ENCODE assay signal across 8 mouse cellular contexts in the genomic region with DNA sequence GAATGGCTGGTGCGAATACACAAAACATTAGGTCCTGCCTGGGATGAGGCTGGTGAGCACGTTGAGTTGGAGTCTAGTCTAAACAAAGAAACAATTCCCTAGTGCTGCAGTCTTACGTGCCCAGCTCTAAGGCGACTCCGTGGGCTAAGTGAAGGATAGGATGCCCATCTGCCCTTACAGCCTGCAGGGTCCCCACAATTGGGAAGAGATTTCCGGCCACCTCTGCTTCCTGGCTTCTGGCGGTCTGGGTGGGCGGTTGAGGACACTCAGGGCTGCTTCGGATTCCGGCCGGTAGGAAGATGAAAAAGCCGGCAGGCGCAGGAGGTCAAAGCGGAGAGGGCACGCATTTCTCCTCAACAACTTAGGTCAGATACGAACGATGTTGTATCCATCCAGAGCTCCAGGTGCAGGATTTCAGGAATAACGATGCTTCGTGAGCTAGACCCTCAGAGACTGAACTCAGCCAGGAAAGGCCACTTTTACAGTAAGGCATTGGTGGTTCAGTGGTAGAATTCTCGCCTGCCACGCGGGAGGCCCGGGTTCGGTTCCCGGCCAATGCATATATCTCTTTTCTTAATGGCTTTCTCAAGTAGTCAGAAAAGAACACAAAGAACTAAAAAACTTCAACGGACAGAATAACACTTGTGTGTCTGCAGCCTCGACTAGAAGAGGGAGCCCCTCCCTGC. TPM values are rescaled to one million over a fixed set of nuclear protein-coding genes. Genes with fewer than 3 reads are reported as not detected.
A peak's percentile ranks its signal among the peaks of the same experiment; 100 is the strongest.
DNase-seq lines count a peak whose midpoint lies in the region; ATAC-seq lines count a peak whose summit lies in the region.

No protein-coding gene starts in this region.

- H3K27ac ChIP-seq in hindbrain, embryonic 14.5 days = peak overlapping the region; percentile 81

- no peaks in the 10 kb centered on the region for H3K9me3 ChIP-seq in hindbrain, embryonic 14.5 days (ENCODE audit: control insufficient read depth, low read length)

- H3K9ac ChIP-seq in hindbrain, embryonic 14.5 days = peak overlapping the region; percentile 62

- peak overlapping the region; percentile 52 for H3K4me3 ChIP-seq in hindbrain, embryonic 14.5 days (replicated peaks; ENCODE audit: low read length)

- DNase-seq in R1 (ENCODE audit: low read depth, low spot score) = peak; percentile 94
- DNase-seq in cerebellum, postnatal 25 days = peak; percentile 95 to 97
- DNase-seq in frontal cortex, postnatal 25 days (ENCODE audit: low spot score in 2 of 2) = peak; percentile 98 to 99
- peak; percentile 100 for DNase-seq in hindbrain, embryonic 14.5 days (ENCODE audit: low spot score)
- DNase-seq in layer of hippocampus, postnatal 36 days = peak; percentile 89 to 95
- peak; percentile 86 for DNase-seq in lung, postnatal 25 days (ENCODE audit: low spot score)
- peak; percentile 58 for DNase-seq in retina, adult 2 months (ENCODE audit: low read depth, low spot score)
- peak; percentile 90 for DNase-seq in thymus, postnatal 25 days

- ATAC-seq in hindbrain, embryonic 14.5 days (ENCODE audit: low FRiP score) = peak; percentile 92

- H3K27me3 ChIP-seq in hindbrain, embryonic 14.5 days (ENCODE audit: control insufficient read depth, insufficient read depth, low read length) = no peaks in the 10 kb centered on the region

- H3K4me2 ChIP-seq in hindbrain, embryonic 14.5 days (replicated peaks) = peak overlapping the region; percentile 56

- peaks cover 11% of the 10 kb centered on the region; the same call in 1 of the 2 replicates for H3K36me3 ChIP-seq in hindbrain, embryonic 14.5 days (replicated peaks; ENCODE audit: control insufficient read depth, insufficient read depth)

- H3K4me1 ChIP-seq in hindbrain, embryonic 14.5 days (replicated peaks; ENCODE audit: control insufficient read depth, insufficient read depth, low read length) = peaks cover 22% of the 10 kb centered on the region

- under 1% methylated on average over 27 of the region's 27 CpGs for WGBS in hindbrain, embryonic 14.5 days

RNA-seq across cellular contexts. Expression of gene Exosc6, which starts 6.1 kb away (rescaled TPM):
- polyA plus RNA-seq in hindbrain, embryonic 14.5 days (2014; fragmentation: Nextera tagmentation; extraction: Ambion mirVana) = not detected in 2 replicates
- not detected for total RNA-seq in layer of hippocampus, postnatal 36 days (2021)

RNA-seq across cellular contexts. Expression of gene Aars, which starts 29.3 kb away (rescaled TPM):
- 79.2 and 91.1 TPM in 2 replicates for polyA plus RNA-seq in hindbrain, embryonic 14.5 days (2014; fragmentation: Nextera tagmentation; extraction: Ambion mirVana)
- total RNA-seq in layer of hippocampus, postnatal 36 days (2021) = 10 to 100 TPM; 85.2 to 88.8 TPM

RNA-seq across cellular contexts. Expression of gene Clec18a, which starts 30.0 kb away (rescaled TPM):
- polyA plus RNA-seq in hindbrain, embryonic 14.5 days (2014; fragmentation: Nextera tagmentation; extraction: Ambion mirVana) = 0.44 and 0.73 TPM in 2 replicates
- 1 to 10 TPM; 1.1 to 1.2 TPM for total RNA-seq in layer of hippocampus, postnatal 36 days (2021)

RNA-seq across cellular contexts. Expression of gene Ddx19b, which starts 30.7 kb away (rescaled TPM):
- polyA plus RNA-seq in hindbrain, embryonic 14.5 days (2014; fragmentation: Nextera tagmentation; extraction: Ambion mirVana) = 8.1 and 9.1 TPM in 2 replicates
- total RNA-seq in layer of hippocampus, postnatal 36 days (2021) = 10 to 100 TPM; 19.9 TPM

RNA-seq across cellular contexts. Expression of gene Pdpr, which starts 32.2 kb away (rescaled TPM):
- polyA plus RNA-seq in hindbrain, embryonic 14.5 days (2014; fragmentation: Nextera tagmentation; extraction: Ambion mirVana) = 7.2 and 8.4 TPM in 2 replicates
- total RNA-seq in layer of hippocampus, postnatal 36 days (2021) = 10 to 100 TPM; 25.9 to 26.1 TPM

Comparison
In these comparisons a context has a peak if more than half of its experiments do, and no peak if none do; other contexts are left out.
1. Peak in every context shown above with its lines: DNase-seq, ATAC-seq, H3K4me3 ChIP-seq and H3K27ac ChIP-seq.